Mouse (Mus musculus) lung, postnatal 25 days (tissue): ENCODE measurements around the gene Olfr112.
A peak's percentile ranks its signal among the peaks of the same experiment; 100 is the strongest.
"Not testable (repeated sequence)": the region's sequence is repeated elsewhere in the genome, so short reads cannot be mapped to it uniquely, and the experiment has no call there.

ENCODE experiments used
- DNase-seq: peaks from one replicate; pipeline ENCODE4 v3.0.0; 2022; ENCODE audit warnings: low spot score

Gene Olfr112

DNA sequence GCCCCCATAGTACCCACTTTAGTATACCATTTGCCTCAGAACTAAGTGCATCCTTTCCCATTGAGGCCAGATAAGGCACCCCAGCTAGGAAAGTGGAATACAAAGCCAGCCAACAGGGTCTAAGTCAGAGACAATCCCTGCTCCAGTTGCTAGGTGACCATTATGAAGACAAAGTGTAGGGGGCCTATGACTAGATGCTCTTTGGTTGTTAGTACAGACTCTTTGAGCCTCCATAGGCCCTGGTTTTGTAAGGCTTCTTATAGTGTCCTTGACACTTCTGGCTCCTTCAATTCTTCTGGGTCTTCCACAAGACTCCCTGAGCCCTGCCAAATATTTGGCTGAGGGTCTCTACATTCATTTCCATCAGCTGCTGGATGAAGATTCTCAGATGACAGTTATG lies at the start of gene Olfr112:
Gene Olfr112 (minus strand): TSS at position 101 of the 400 bp plus-strand sequence.
- no peak for DNase-seq

- no peak for DNase-seq
These were observed 23.4 kb upstream of the Olfr112 start, which contains the start of gene Olfr114 for GRCm38 (mm10) chr17:37592643-37593042. Olfr114 (minus strand) TSS chr17:37592743.

GRCm38 (mm10) chr17:37577563-37577962 lies 8.3 kb upstream of the Olfr112 start, which contains the start of gene Olfr113:
Olfr113 (minus strand) TSS chr17:37577663.
- DNase-seq: no peak

GRCm38 (mm10) chr17:37558913-37559615 lies 10.2 kb downstream of the Olfr112 start:
- DNase-seq: no peak

- DNase-seq: no peak
These were observed 25.3 kb downstream of the Olfr112 start for GRCm38 (mm10) chr17:37543800-37544435.

GRCm38 (mm10) chr17:37541454-37542119 lies 27.7 kb downstream of the Olfr112 start:
- no peak for DNase-seq

DNA sequence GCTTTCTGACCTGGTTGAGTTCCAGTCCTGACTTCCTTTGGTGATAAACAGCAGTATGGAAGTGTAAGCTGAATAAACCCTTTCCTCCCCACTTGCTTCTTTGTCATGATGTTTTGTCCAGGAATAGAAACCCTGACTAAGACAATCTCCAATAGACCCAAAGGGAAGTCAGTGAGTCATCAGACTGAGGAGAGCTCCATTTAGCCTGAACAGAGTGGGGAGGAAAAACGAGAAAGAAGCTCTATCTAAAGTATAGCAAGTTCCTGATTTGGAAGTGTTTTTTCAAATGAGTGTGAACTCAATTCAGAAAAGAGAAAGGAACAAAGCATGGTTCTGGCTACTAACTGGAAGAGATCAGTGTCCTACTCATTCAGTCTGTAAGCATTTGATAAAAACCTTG lies 30.8 kb downstream of the Olfr112 start:
- DNase-seq: not testable (repeated sequence)

- DNase-seq: no peak
These were observed 34.1 kb downstream of the Olfr112 start for GRCm38 (mm10) chr17:37535173-37535572.

- peak; percentile 1 for DNase-seq
These were observed 43.8 kb downstream of the Olfr112 start for GRCm38 (mm10) chr17:37525427-37525826.

- DNase-seq: peak; percentile 2
These were observed 44.6 kb downstream of the Olfr112 start for GRCm38 (mm10) chr17:37524612-37525011.
